Mouse (Mus musculus) spleen, adult 2 months (tissue): ENCODE measurements around the gene Get4. TPM values are rescaled to one million over a fixed set of nuclear protein-coding genes. Genes with fewer than 3 reads are reported as not detected.

Source experiments
- DNase-seq, 2 experiments: peaks; one replicate each; pipeline versions ENCODE4 v3.0.0 to v3.0.0-alpha.2; 2012 to 2021; ENCODE audit warnings: low spot score in 2 of 2, low read depth in 1 of 2
- H3K27ac ChIP-seq: fragments of 200-500 bp; 2 replicates; pipeline ENCODE4 v1.5.1; 2012; ENCODE audit warnings: low read length, inconsistent platforms; ENCODE audit not compliant: insufficient read depth
- H3K27me3 ChIP-seq: fragments of 200-500 bp; 2 replicates; pipeline ENCODE4 v1.6.1; 2012; ENCODE audit warnings: mild to moderate bottlenecking, moderate library complexity, low read length, inconsistent platforms; ENCODE audit not compliant: control insufficient read depth, insufficient read depth
- H3K36me3 ChIP-seq: fragments of 200-500 bp; 2 replicates; pipeline ENCODE4 v1.6.1; 2012; ENCODE audit warnings: mild to moderate bottlenecking, low read length, inconsistent platforms; ENCODE audit not compliant: control insufficient read depth, insufficient read depth
- H3K4me1 ChIP-seq: fragments of 200-500 bp; 2 replicates; pipeline ENCODE4 v1.6.1; 2011; ENCODE audit warnings: inconsistent platforms; ENCODE audit not compliant: control insufficient read depth, insufficient read depth, insufficient read length
- H3K4me3 ChIP-seq: fragments of 200-500 bp; 2 replicates; pipeline ENCODE4 v1.5.1; 2011; ENCODE audit warnings: mild to moderate bottlenecking, inconsistent platforms; ENCODE audit not compliant: insufficient read depth, insufficient read length; ENCODE audit errors: extremely low read depth
- CTCF ChIP-seq: fragments of 200-500 bp; IDR thresholded peaks from 2 replicates; pipeline ENCODE4 v1.5.1; 2011; ENCODE audit warnings: mild to moderate bottlenecking, inconsistent platforms; ENCODE audit not compliant: insufficient read depth, insufficient read length, insufficient replicate concordance; ENCODE audit errors: extremely low read depth
- POLR2A ChIP-seq: fragments of 200-500 bp; IDR thresholded peaks from 2 replicates; pipeline ENCODE4 v1.6.1; 2011; ENCODE audit warnings: low read depth, low read length, inconsistent platforms
- WGBS: fragments of 180-500 bp; shearing (Covaris S2); methylation state at CpG from one replicate; pipeline ENCODE4 v1.1.7; 2018; 5-methylcytosine and 5-hydroxymethylcytosine counted together
- polyA plus RNA-seq: library from polyadenylated mRNA; depleted of rRNA; stranded (reverse); fragments of >200 nt; gene quantifications from 2 replicates; pipeline ENCODE4 v1.2.3, GENCODE M21; 2012

Get4 gene
- polyA plus RNA-seq, 1 experiment = 91.4 TPM

DNA sequence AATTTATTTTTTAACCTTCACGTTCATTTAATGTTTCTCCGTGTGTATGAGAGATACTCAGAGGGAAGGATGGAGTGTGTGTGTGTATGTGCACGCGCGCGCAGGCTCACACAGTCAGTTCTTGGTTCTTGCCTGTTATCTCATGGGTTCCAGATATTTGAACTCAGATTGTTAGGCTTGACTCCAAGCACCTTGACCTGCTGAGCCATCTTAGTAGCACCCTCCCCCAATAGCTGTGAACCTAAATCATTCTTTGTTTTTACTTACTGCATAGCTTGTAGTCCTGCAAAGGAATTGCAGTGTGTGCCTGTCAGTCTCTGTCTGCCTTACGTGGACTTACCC is 42.5 kb upstream of the Get4 start:
- H3K36me3 ChIP-seq = peaks cover 5% of the 10 kb centered on the region; the same call in 1 of the 2 replicates
- TF ChIP-seq POLR2A (no peak), CTCF (no peak)
- 93% methylated on average over 7 of the region's 7 CpGs for WGBS
- H3K4me1 ChIP-seq = peaks cover 4% of the 10 kb centered on the region; the same call in 1 of the 2 replicates
- no peak for DNase-seq
- H3K27ac ChIP-seq = no peak overlapping the region
- no peaks in the 10 kb centered on the region for H3K27me3 ChIP-seq
- H3K4me3 ChIP-seq = no peak overlapping the region

DNA sequence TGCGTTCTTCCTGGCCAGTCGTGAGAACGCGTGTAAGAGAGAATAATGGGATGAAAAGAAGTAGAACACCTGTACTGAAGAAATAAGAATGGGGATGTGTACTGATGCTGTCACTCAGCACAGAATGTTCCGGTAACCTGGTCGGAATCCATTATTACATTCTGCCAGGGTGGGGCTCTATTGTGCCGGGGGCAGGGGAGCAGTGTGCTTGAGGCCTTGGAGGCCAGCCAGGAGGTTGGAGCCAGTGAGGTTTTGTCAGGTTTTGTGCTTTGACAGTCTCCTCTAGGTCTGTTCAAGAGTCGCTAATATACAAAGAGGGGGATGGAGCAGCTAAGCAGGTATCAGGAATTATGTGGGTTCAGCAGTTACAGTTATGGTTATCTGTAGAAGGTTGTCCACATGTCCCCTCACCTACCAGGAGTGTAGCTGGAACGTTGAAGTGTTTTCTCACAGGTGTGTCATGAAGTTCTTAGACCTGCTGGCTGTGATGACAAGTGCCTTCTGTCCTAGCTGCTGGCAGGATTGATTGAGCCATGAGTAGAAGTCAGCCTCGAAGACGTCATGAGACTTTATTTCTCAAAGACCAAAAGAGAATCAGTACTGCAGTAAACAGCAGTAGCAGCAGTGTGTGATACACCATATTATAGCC is 40.3 kb upstream of the Get4 start:
- Histone ChIP-seq H3K27me3 (no peaks in the 10 kb centered on the region), H3K4me3 (no peak overlapping the region), H3K36me3 (peaks cover 7% of the 10 kb centered on the region), H3K4me1 (no peaks in the 10 kb centered on the region), H3K27ac (no peak overlapping the region)
- no peak for DNase-seq
- TF ChIP-seq CTCF (no peak), POLR2A (no peak)
- 95% methylated on average over 11 of the region's 11 CpGs for WGBS

DNA sequence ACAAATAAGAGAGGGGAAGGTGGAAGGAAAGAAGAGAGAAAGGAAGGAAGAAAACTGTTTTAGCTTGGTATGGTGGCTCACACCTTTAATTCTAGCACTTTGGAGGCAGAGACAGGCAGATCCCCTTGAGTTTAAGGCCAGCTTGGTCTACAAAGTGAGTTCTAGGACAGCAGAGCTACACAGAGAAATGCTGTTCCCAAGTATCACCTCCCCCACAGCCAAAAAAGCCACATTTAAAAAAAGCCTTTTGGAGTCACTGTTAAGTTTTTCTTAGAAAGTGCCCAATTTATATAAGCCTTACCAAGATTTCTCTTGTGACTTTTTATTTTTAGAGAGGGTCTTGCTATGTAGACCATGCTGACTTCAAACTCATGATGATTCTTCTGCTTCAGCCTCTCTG is 37.8 kb upstream of the Get4 start:
- Histone ChIP-seq H3K36me3 (peaks cover 7% of the 10 kb centered on the region), H3K27ac (no peak overlapping the region), H3K27me3 (no peaks in the 10 kb centered on the region), H3K4me1 (no peaks in the 10 kb centered on the region), H3K4me3 (no peak overlapping the region)
- no peak for DNase-seq
- no peak for TF ChIP-seq POLR2A
- no peak for TF ChIP-seq CTCF

DNA sequence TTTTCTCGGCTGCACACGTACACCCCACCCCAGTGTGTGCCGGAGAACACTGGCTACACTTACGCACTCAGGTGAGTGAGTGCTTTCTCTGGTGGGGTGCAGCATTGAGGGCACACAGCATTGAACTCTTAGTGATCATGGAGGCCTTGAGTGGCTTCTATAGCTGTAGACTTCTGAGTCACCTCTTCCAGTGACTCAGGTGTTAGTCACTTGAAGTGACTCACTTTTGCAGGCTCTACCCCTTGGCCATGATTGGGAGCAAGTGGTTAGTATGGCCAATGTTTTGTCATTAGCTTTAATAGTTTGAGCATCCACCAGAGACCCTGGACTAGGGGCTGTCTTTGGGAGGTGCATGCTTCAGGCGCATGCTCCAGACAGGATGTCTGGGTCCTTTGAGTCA is 36.9 kb upstream of the Get4 start:
- WGBS = 95% methylated on average over 5 of the region's 5 CpGs
- TF ChIP-seq CTCF = no peak
- no peak for TF ChIP-seq POLR2A
- DNase-seq = no peak
- Histone ChIP-seq H3K4me1 (peaks cover 2% of the 10 kb centered on the region; the same call in 1 of the 2 replicates), H3K27ac (no peak overlapping the region), H3K27me3 (no peaks in the 10 kb centered on the region), H3K36me3 (peaks cover 7% of the 10 kb centered on the region), H3K4me3 (no peak overlapping the region)

DNA sequence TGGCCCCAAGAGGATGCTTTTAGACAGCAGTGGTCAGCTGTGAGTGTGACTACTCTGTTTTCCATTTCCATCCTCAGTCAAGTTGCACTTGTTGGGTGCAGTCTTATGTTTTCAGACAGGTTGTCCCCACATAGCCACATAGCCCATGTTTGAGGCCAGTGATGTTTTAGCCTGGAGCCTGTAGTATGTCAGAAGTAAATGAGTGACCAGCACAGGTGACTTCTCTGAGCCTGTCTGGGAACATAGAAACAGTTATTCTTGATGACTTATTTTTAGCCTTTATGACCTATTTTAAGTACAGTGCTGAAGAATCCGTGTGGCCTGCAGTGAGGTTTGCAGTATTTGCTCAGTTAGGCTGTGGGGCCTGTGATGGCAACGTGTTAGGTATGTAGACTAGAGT is 36.0 kb upstream of the Get4 start:
- Histone ChIP-seq H3K27ac (no peak overlapping the region), H3K36me3 (peaks cover 4% of the 10 kb centered on the region), H3K4me1 (peaks cover 3% of the 10 kb centered on the region; the same call in 1 of the 2 replicates), H3K4me3 (no peak overlapping the region), H3K27me3 (no peaks in the 10 kb centered on the region)
- no peak for TF ChIP-seq CTCF
- no peak for TF ChIP-seq POLR2A
- WGBS = 92% methylated on average over 2 of the region's 2 CpGs
- no peak for DNase-seq

DNA sequence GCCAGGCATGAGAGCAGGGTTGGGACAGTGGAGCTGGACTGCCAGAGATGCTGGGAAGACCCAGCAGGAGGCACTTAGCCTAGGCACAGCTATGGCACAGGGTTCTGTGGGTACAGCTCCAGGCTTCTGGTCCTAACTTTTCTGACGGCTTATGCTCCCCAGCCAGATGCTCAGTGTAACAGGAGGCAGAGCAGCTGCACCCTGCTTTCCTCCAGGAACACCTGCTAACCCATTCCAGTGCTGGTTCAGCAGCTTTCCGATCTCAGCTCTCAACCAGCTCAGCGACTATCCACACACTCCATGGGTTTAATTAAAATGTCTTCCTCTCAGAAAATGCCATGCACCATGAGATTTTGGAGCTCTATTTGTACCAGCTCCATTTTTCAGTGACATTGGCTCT is 35.4 kb upstream of the Get4 start:
- Histone ChIP-seq H3K4me3 (no peak overlapping the region), H3K4me1 (peaks cover 3% of the 10 kb centered on the region; the same call in 1 of the 2 replicates), H3K27me3 (no peaks in the 10 kb centered on the region), H3K27ac (no peak overlapping the region), H3K36me3 (peaks cover 4% of the 10 kb centered on the region)
- DNase-seq = no peak
- 97% methylated on average over 3 of the region's 3 CpGs for WGBS
- no peak for TF ChIP-seq CTCF
- TF ChIP-seq POLR2A = no peak

DNA sequence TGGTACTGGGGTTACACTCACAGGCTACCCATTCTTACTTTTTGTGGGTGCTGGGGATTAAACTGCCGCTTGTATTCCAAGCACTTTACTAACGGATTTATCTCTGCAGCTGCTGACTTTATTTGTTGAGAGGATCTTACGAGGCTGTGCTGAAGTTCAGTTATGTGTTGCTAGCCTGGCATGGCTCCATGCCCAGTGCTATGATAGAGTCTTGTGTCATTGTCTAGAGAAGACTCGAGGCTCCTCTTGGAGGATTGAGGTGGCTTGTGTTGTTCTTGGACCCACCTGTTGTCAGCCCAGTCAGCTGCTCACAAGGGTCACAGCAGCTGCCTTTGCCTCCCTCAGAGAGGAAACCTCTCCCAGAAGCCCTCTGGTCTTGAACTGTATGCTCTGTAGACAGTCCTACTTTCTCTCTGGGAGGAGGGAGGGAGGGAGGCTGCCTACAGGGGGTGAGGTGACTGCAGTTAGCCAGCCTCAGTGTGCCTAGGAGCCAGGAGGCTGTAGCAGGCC is 32.1 kb upstream of the Get4 start:
- no peak for DNase-seq
- H3K27me3 ChIP-seq = no peaks in the 10 kb centered on the region
- no peak overlapping the region for H3K4me3 ChIP-seq
- H3K4me1 ChIP-seq = peaks cover 3% of the 10 kb centered on the region; the same call in 1 of the 2 replicates
- H3K36me3 ChIP-seq = peaks cover 13% of the 10 kb centered on the region
- 80% methylated on average over 4 of the region's 4 CpGs for WGBS
- H3K27ac ChIP-seq = peak overlapping the region; percentile 7
- no peak for TF ChIP-seq CTCF
- TF ChIP-seq POLR2A = no peak
